Mouse (Mus musculus) lung, embryonic 14.5 days (tissue): ENCODE measurements around the gene Fbxo7. TPM values are rescaled to one million over a fixed set of nuclear protein-coding genes. Genes with fewer than 3 reads are reported as not detected.

Experiments
- ATAC-seq: fragments of 200-750 bp; cut with Nextera tagmentation; 2 replicates; pipeline ENCODE4 v1.8.0; 2017; ENCODE audit warnings: mild to moderate bottlenecking, moderate TSS enrichment, moderate library complexity; ENCODE audit not compliant: insufficient read depth
- DNase-seq: peaks from one replicate; pipeline ENCODE4 v3.0.0-alpha.2; 2015
- H3K27ac ChIP-seq: fragments of 300-500 bp; sonication (generic); 2 replicates; pipeline ENCODE4 v1.5.1; 2014; ENCODE audit warnings: low read depth, mild to moderate bottlenecking, moderate library complexity
- H3K27me3 ChIP-seq: fragments of 300-500 bp; sonication (generic); 2 replicates; pipeline ENCODE4 v1.6.1; 2014; ENCODE audit warnings: low read length, control low read depth; ENCODE audit not compliant: insufficient read depth
- H3K36me3 ChIP-seq: fragments of 300-500 bp; sonication (generic); 2 replicates; pipeline ENCODE4 v1.6.1; 2014; ENCODE audit warnings: control low read depth; ENCODE audit not compliant: insufficient read depth
- H3K4me1 ChIP-seq: fragments of 300-500 bp; sonication (generic); 2 replicates; pipeline ENCODE4 v1.6.1; 2014; ENCODE audit warnings: antibody characterized with exemption, control low read depth; ENCODE audit not compliant: insufficient read depth
- H3K4me2 ChIP-seq: fragments of 300-500 bp; sonication (generic); 2 replicates; pipeline ENCODE4 v1.6.1; 2014; ENCODE audit warnings: mild to moderate bottlenecking
- H3K4me3 ChIP-seq: fragments of 300-500 bp; sonication (generic); 2 replicates; pipeline ENCODE4 v1.5.1; 2014; ENCODE audit warnings: low read depth, low read length
- H3K9ac ChIP-seq: fragments of 300-500 bp; sonication (generic); 2 replicates; pipeline ENCODE4 v1.6.1; 2014
- H3K9me3 ChIP-seq: fragments of 300-500 bp; sonication (generic); 2 replicates; pipeline ENCODE4 v1.6.1; 2016; ENCODE audit warnings: low read depth, low read length, control low read depth
- CTCF ChIP-seq: IDR thresholded peaks from 2 replicates; pipeline ENCODE4 v1.5.1; 2016; ENCODE audit warnings: antibody characterized with exemption, low read depth
- WGBS: fragments of 180-500 bp; shearing (Covaris S2); extraction: QIAGEN DNeasy Blood & Tissue Kit; methylation state at CpG from one replicate; pipeline ENCODE4 v1.1.7; 2014; 5-methylcytosine and 5-hydroxymethylcytosine counted together
- polyA plus RNA-seq: library from polyadenylated mRNA; unstranded; fragments of >200 nt; fragmentation: Nextera tagmentation; extraction: Ambion mirVana; gene quantifications from 2 replicates; pipeline ENCODE4 v1.2.1, GENCODE M21; 2014

Gene Fbxo7
- polyA plus RNA-seq, 1 experiment from 2014 or later: 21.3 TPM

- no peaks in the 10 kb centered on the region for H3K27me3 ChIP-seq
- no peaks in the 10 kb centered on the region for H3K4me1 ChIP-seq
- no peak overlapping the region for H3K4me2 ChIP-seq
- DNase-seq (no peak), ATAC-seq (no peak)
- H3K27ac ChIP-seq: no peak overlapping the region
- H3K4me3 ChIP-seq: no peak overlapping the region
- H3K36me3 ChIP-seq: peaks cover 29% of the 10 kb centered on the region
- no peak overlapping the region for H3K9ac ChIP-seq
- no peak for TF ChIP-seq CTCF
- no peaks in the 10 kb centered on the region for H3K9me3 ChIP-seq
- WGBS: 65% methylated on average over 2 of the region's 2 CpGs
Measured at GRCm38 (mm10) chr10:86034007-86034728, 12.4 kb downstream of the Fbxo7 start.

GRCm38 (mm10) chr10:86043651-86044050, 21.9 kb downstream of the Fbxo7 start:
- Histone ChIP-seq H3K4me3 (no peak overlapping the region), H3K4me2 (no peak overlapping the region), H3K9me3 (no peaks in the 10 kb centered on the region), H3K27me3 (no peaks in the 10 kb centered on the region), H3K9ac (no peak overlapping the region), H3K4me1 (no peaks in the 10 kb centered on the region), H3K27ac (no peak overlapping the region), H3K36me3 (peaks cover 32% of the 10 kb centered on the region; the same call in 1 of the 2 replicates)
- ATAC-seq (no peak), DNase-seq (no peak)
- WGBS: 89% methylated on average over 4 of the region's 4 CpGs
- TF ChIP-seq CTCF: no peak

- no peak for TF ChIP-seq CTCF
- peaks cover 34% of the 10 kb centered on the region; the same call in 1 of the 2 replicates for H3K36me3 ChIP-seq
- DNase-seq (no peak), ATAC-seq (no peak)
- no peak overlapping the region for H3K27ac ChIP-seq
- H3K27me3 ChIP-seq: no peaks in the 10 kb centered on the region
- no peak overlapping the region for H3K4me3 ChIP-seq
- no peak overlapping the region for H3K4me2 ChIP-seq
- no peaks in the 10 kb centered on the region for H3K4me1 ChIP-seq
- H3K9me3 ChIP-seq: no peaks in the 10 kb centered on the region
- no peak overlapping the region for H3K9ac ChIP-seq
- 87% methylated on average over 8 of the region's 8 CpGs for WGBS
Measured at GRCm38 (mm10) chr10:86044066-86044465, 22.3 kb downstream of the Fbxo7 start.

- H3K4me1 ChIP-seq: no peaks in the 10 kb centered on the region
- no peak for ATAC-seq
- DNase-seq: no peak
- no peak overlapping the region for H3K4me3 ChIP-seq
- no peaks in the 10 kb centered on the region for H3K9me3 ChIP-seq
- TF ChIP-seq CTCF: no peak
- no peak overlapping the region for H3K9ac ChIP-seq
- H3K27me3 ChIP-seq: no peaks in the 10 kb centered on the region
- H3K27ac ChIP-seq: no peak overlapping the region
- 86% methylated on average over 1 of the region's 1 CpGs for WGBS
- H3K4me2 ChIP-seq: no peak overlapping the region
- peaks cover 39% of the 10 kb centered on the region; the same call in 1 of the 2 replicates for H3K36me3 ChIP-seq
Measured at GRCm38 (mm10) chr10:86046371-86046770, 24.6 kb downstream of the Fbxo7 start.

DNA sequence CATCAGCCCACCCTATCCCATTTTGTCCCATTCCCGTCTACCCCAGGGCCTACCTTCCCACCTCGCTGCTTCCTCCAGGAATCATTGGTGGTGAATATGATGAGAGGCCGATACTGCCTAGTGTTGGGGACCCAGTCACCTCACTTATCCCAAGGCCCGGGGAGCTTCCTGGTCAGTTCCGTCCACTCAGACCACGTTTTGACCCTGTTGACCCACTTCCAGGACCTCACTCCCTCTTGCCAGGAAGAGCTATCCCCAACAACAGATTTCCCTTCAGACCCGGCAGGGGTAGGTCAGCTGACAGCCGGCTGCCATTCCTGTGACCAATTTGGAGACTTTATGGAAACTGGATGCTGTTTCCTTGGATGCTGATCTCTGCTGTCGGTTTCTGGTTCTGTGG, 26.0 kb downstream of the Fbxo7 start:
- no peak for TF ChIP-seq CTCF
- Histone ChIP-seq H3K4me2 (no peak overlapping the region), H3K9me3 (no peaks in the 10 kb centered on the region), H3K36me3 (peaks cover 38% of the 10 kb centered on the region; the same call in 1 of the 2 replicates), H3K27ac (no peak overlapping the region), H3K4me1 (no peaks in the 10 kb centered on the region), H3K4me3 (no peak overlapping the region), H3K27me3 (no peaks in the 10 kb centered on the region), H3K9ac (no peak overlapping the region)
- WGBS: 87% methylated on average over 9 of the region's 9 CpGs
- no peak for ATAC-seq
- no peak for DNase-seq

- no peaks in the 10 kb centered on the region for H3K4me1 ChIP-seq
- no peak overlapping the region for H3K4me2 ChIP-seq
- H3K4me3 ChIP-seq: no peak overlapping the region
- H3K27ac ChIP-seq: no peak overlapping the region
- ATAC-seq (no peak), DNase-seq (no peak)
- H3K9ac ChIP-seq: no peak overlapping the region
- H3K27me3 ChIP-seq: no peaks in the 10 kb centered on the region
- H3K9me3 ChIP-seq: no peaks in the 10 kb centered on the region
- no peak for TF ChIP-seq CTCF
- 89% methylated on average over 2 of the region's 2 CpGs for WGBS
- peaks cover 35% of the 10 kb centered on the region; the same call in 1 of the 2 replicates for H3K36me3 ChIP-seq
Measured at GRCm38 (mm10) chr10:86050522-86050921, 28.8 kb downstream of the Fbxo7 start.

DNA sequence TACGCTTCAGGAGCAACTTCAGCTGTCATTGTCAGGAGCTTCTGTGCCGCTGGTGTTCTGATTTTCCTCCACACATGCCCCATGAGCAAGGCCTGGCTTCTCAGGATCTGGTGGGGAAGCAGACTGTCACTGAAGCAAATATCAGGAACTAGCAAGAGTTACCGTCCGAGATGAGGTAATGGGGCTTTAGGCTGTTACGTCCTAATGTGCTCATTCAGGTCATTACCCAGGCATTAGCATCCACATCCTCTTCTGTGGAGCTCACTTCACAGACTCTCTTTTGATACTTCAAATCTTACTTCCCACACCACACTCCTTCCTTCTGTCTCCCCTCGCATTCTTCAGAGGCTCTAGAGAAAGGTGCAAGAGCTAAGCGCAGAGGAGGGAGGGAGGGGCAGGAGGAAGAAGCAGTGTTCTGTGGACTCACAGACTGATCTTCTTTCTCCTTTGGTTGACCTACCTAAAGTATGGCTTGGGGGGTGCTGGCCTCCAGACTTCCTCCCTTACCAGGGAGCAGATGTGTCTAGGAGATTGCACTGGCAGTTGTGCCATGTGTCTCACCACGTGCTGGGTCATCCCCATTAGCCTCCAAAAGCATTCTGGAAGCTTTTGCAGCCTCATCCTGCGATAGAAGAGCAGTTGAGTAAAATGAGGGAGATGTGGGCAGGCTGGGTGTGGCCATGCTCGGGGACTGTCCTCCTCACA, 31.2 kb downstream of the Fbxo7 start:
- no peak for DNase-seq
- Histone ChIP-seq H3K27ac (no peak overlapping the region), H3K4me1 (no peaks in the 10 kb centered on the region), H3K9me3 (no peaks in the 10 kb centered on the region), H3K9ac (no peak overlapping the region), H3K4me2 (no peak overlapping the region), H3K4me3 (no peak overlapping the region), H3K36me3 (peaks cover 22% of the 10 kb centered on the region; the same call in 1 of the 2 replicates), H3K27me3 (no peaks in the 10 kb centered on the region)
- ATAC-seq: no peak
- no peak for TF ChIP-seq CTCF
- 74% methylated on average over 10 of the region's 10 CpGs for WGBS
